In the genomic region with DNA sequence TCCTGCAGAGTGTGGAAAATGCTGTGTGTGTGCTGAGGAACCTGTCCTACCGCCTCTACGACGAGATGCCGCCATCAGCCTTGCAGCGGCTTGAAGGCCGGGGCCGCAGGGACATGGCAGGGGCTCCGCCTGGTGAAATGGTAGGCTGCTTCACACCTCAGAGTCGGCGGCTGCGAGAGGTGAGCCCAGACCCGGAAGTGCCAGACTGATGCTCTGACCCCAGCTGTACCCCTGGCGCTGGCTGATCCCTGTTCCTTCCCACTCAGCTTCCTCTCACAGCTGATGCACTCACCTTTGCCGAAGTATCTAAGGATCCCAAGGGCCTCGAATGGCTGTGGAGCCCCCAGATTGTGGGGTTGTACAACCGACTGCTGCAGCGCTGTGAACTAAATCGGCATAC, we compare ENCODE assay signal across 9 mouse cellular contexts. TPM values are rescaled to one million over a fixed set of nuclear protein-coding genes. Genes with fewer than 3 reads are reported as not detected.
DNase-seq lines count a peak whose midpoint lies in the region; ATAC-seq and TF ChIP-seq lines count a peak whose summit lies in the region.
"Had no signal": no experiment of that assay in that cellular context is flagged by ENCODE, and none has a peak within 500 bp of the region (broad histone marks: within the 10 kb centered on the region; RNA-seq: fewer than 3 reads in every experiment).

No protein-coding gene starts in this region.

- H3K27ac ChIP-seq in heart, embryonic 14.5 days (replicated peaks in 1 of 2; ENCODE audit: control insufficient read depth in 1 of 2, insufficient read depth in 1 of 2, low read depth in 2 of 2, low read length in 2 of 2), result no peak overlapping the region
- H3K27ac ChIP-seq in testis, adult 2 months (ENCODE audit: control insufficient read depth, insufficient read depth, low read depth, low read length), result no peak overlapping the region
- no peak overlapping the region for H3K27ac ChIP-seq in liver, embryonic 16.5 days (ENCODE audit: low read length)

- 5% methylated on average over 18 of the region's 18 CpGs for WGBS in heart, embryonic 14.5 days
- WGBS in liver, embryonic 16.5 days (ENCODE audit: insufficient replicate concordance), result 15% methylated on average over 18 of the region's 18 CpGs

- TF ChIP-seq CTCF in testis, adult 2 months (IDR thresholded peaks at IDR 0.05; ENCODE audit: control insufficient read depth, insufficient read depth, insufficient replicate concordance, low read depth, low read length), result no peak

- peak overlapping the region; percentile 7 to 16; a peak in 1 of 4 replicates for H3K4me3 ChIP-seq in heart, embryonic 14.5 days (ENCODE audit: control insufficient read depth in 1 of 2, insufficient read depth in 1 of 2, low read depth in 1 of 2, low read length in 2 of 2)
- H3K4me3 ChIP-seq in testis, adult 2 months (ENCODE audit: control insufficient read depth, low read depth, low read length), result peak overlapping the region; percentile 66
- no peak overlapping the region for H3K4me3 ChIP-seq in liver, embryonic 16.5 days (ENCODE audit: low read depth, low read length)

- TF ChIP-seq POLR2A in testis, adult 2 months (IDR thresholded peaks at IDR 0.05; ENCODE audit: control insufficient read depth, low read depth, low read length), result 0 out of 2 replicates have a peak, but pooled peaks have one; percentile 17

- peaks cover 43% of the 10 kb centered on the region for H3K27me3 ChIP-seq in heart, embryonic 14.5 days (ENCODE audit: control insufficient read depth, insufficient read depth, low read length)
- H3K27me3 ChIP-seq in testis, adult 2 months (ENCODE audit: control insufficient read depth, insufficient read depth, low read length), result no peaks in the 10 kb centered on the region
- H3K27me3 ChIP-seq in liver, embryonic 16.5 days (ENCODE audit: control insufficient read depth, insufficient read depth, low read depth, low read length), result peaks cover 26% of the 10 kb centered on the region

- no peak overlapping the region for H3K9ac ChIP-seq in heart, embryonic 14.5 days (ENCODE audit: low read length)
- no peak overlapping the region for H3K9ac ChIP-seq in liver, embryonic 16.5 days (ENCODE audit: low read depth, low read length)

- H3K4me2 ChIP-seq in heart, embryonic 14.5 days (ENCODE audit: low read length), result peak overlapping the region; percentile 40
- H3K4me2 ChIP-seq in liver, embryonic 16.5 days (ENCODE audit: low read depth, low read length), result peak overlapping the region; percentile 24; the same call in 1 of the 2 replicates

- ATAC-seq in heart, embryonic 14.5 days (ENCODE audit: insufficient number of reproducible peaks, insufficient read depth, low FRiP score, low read depth), result no peak
- ATAC-seq in liver, embryonic 16.5 days (ENCODE audit: low read depth), result no peak

- no peaks in the 10 kb centered on the region for H3K36me3 ChIP-seq in heart, embryonic 14.5 days (ENCODE audit: control insufficient read depth, insufficient read depth, low read length)
- H3K36me3 ChIP-seq in testis, adult 2 months (ENCODE audit: control insufficient read depth, insufficient read depth, low read length), result no peaks in the 10 kb centered on the region
- no peaks in the 10 kb centered on the region for H3K36me3 ChIP-seq in liver, embryonic 16.5 days (ENCODE audit: control insufficient read depth, insufficient read depth)

- H3K4me1 ChIP-seq in heart, embryonic 14.5 days (ENCODE audit: control insufficient read depth in 2 of 2, insufficient read depth in 2 of 2, low read length in 2 of 2), result peaks cover 4% of the 10 kb centered on the region in 2 experiments; a peak in 2 of 4 replicates
- peaks cover 13% of the 10 kb centered on the region for H3K4me1 ChIP-seq in testis, adult 2 months (ENCODE audit: control insufficient read depth, insufficient read depth, low read length)
- peaks cover 16% of the 10 kb centered on the region for H3K4me1 ChIP-seq in liver, embryonic 16.5 days (ENCODE audit: control insufficient read depth, low read depth, low read length)

- H3K9me3 ChIP-seq in heart, embryonic 14.5 days (ENCODE audit: control insufficient read depth, low read length), result no peaks in the 10 kb centered on the region
- H3K9me3 ChIP-seq in liver, embryonic 16.5 days (replicated peaks; ENCODE audit: control insufficient read depth, low read length), result no peaks in the 10 kb centered on the region

- DNase-seq in heart, adult 8-10 months (ENCODE audit: low spot score), result no peak
- DNase-seq in testis, postnatal 10 days (ENCODE audit: low spot score), result no peak
- no peak for DNase-seq in urinary bladder, adult 2 months (ENCODE audit: low spot score)
- no peak for DNase-seq in right cerebral cortex, postnatal 36 days (ENCODE audit: low spot score in 2 of 2)
- DNase-seq in left cerebral cortex, adult 18-20 months (ENCODE audit: low spot score in 2 of 2), result no peak

RNA-seq across cellular contexts. Expression of gene Pkp3, which starts 10.5 kb away (rescaled TPM):
- 0.23 TPM in 1 of 2 replicates, not detected in the other for polyA plus RNA-seq in heart, embryonic 14.5 days (2014; fragmentation: Nextera tagmentation; extraction: Ambion mirVana)
- under 1 TPM; 0.19 to 0.35 (median 0.27) TPM for total RNA-seq in heart, adult 8-10 months (2022)
- 0.83 and 0.84 TPM in 2 replicates for polyA plus RNA-seq in testis, adult 2 months (2012; rRNA removed)
- polyA plus RNA-seq in liver, embryonic 16.5 days (2015; fragmentation: Nextera tagmentation; extraction: Ambion mirVana), result 0.69 and 1.1 TPM in 2 replicates
- polyA plus RNA-seq in urinary bladder, adult 2 months (2012; rRNA removed), result 26.5 and 27.7 TPM in 2 replicates
- under 1 TPM; 0.26 to 0.33 TPM for total RNA-seq in left cerebral cortex, adult 18-20 months (2021)
- total RNA-seq: MEL had no signal

RNA-seq across cellular contexts. Expression of gene Sigirr, which starts 11.9 kb away (rescaled TPM):
- polyA plus RNA-seq in heart, embryonic 14.5 days (2014; fragmentation: Nextera tagmentation; extraction: Ambion mirVana), result 2.8 TPM in 2 replicates
- total RNA-seq in heart, adult 8-10 months (2022), result 1 to 10 TPM; 4.8 to 6.5 (median 5.6) TPM
- polyA plus RNA-seq in testis, adult 2 months (2012; rRNA removed), result 3.9 and 5.4 TPM in 2 replicates
- polyA plus RNA-seq in liver, embryonic 16.5 days (2015; fragmentation: Nextera tagmentation; extraction: Ambion mirVana), result 27.2 and 28.1 TPM in 2 replicates
- 13.8 and 15.0 TPM in 2 replicates for polyA plus RNA-seq in urinary bladder, adult 2 months (2012; rRNA removed)
- 1 to 10 TPM; 2.1 to 2.3 TPM for total RNA-seq in left cerebral cortex, adult 18-20 months (2021)

RNA-seq across cellular contexts. Expression of gene B4galnt4, which starts 27.6 kb away (rescaled TPM):
- 0.27 and 0.66 TPM in 2 replicates for polyA plus RNA-seq in heart, embryonic 14.5 days (2014; fragmentation: Nextera tagmentation; extraction: Ambion mirVana)
- not detected for total RNA-seq in heart, adult 8-10 months (2022)
- polyA plus RNA-seq in testis, adult 2 months (2012; rRNA removed), result 18.0 and 23.7 TPM in 2 replicates
- polyA plus RNA-seq in liver, embryonic 16.5 days (2015; fragmentation: Nextera tagmentation; extraction: Ambion mirVana), result 0.35 and 0.37 TPM in 2 replicates
- polyA plus RNA-seq in urinary bladder, adult 2 months (2012; rRNA removed), result 0.45 and 0.55 TPM in 2 replicates
- total RNA-seq in left cerebral cortex, adult 18-20 months (2021), result 10 to 100 TPM; 85.9 to 86.1 TPM

RNA-seq across cellular contexts. Expression of gene Ano9, which starts 29.1 kb away (rescaled TPM):
- polyA plus RNA-seq in heart, embryonic 14.5 days (2014; fragmentation: Nextera tagmentation; extraction: Ambion mirVana), result 0.34 TPM in 1 of 2 replicates, not detected in the other
- total RNA-seq in heart, adult 8-10 months (2022), result under 1 TPM in 3 of 4 experiments, not detected in 1; 0.08 to 0.41 (median 0.14) TPM
- polyA plus RNA-seq in testis, adult 2 months (2012; rRNA removed), result 0.30 and 0.32 TPM in 2 replicates
- 1.5 and 3.8 TPM in 2 replicates for polyA plus RNA-seq in liver, embryonic 16.5 days (2015; fragmentation: Nextera tagmentation; extraction: Ambion mirVana)
- 7.5 and 13.7 TPM in 2 replicates for polyA plus RNA-seq in urinary bladder, adult 2 months (2012; rRNA removed)
- total RNA-seq in left cerebral cortex, adult 18-20 months (2021), result not detected

RNA-seq across cellular contexts. Expression of gene Ptdss2, which starts 33.7 kb away (rescaled TPM):
- polyA plus RNA-seq in heart, embryonic 14.5 days (2014; fragmentation: Nextera tagmentation; extraction: Ambion mirVana), result 51.8 and 65.6 TPM in 2 replicates
- 10 to 100 TPM; 28.0 to 35.8 (median 29.7) TPM for total RNA-seq in heart, adult 8-10 months (2022)
- polyA plus RNA-seq in testis, adult 2 months (2012; rRNA removed), result 329 and 346 TPM in 2 replicates
- polyA plus RNA-seq in liver, embryonic 16.5 days (2015; fragmentation: Nextera tagmentation; extraction: Ambion mirVana), result 136 and 138 TPM in 2 replicates
- 25.6 and 27.7 TPM in 2 replicates for polyA plus RNA-seq in urinary bladder, adult 2 months (2012; rRNA removed)
- 10 to 100 TPM; 43.9 to 51.1 TPM for total RNA-seq in left cerebral cortex, adult 18-20 months (2021)

Comparison
In these comparisons a context has a peak if more than half of its experiments do, and no peak if none do; other contexts are left out.
1. RNA of gene Pkp3, which starts 10.5 kb away (polyA plus RNA-seq): 26.5 to 27.7 TPM in urinary bladder, adult 2 months; 0.69 to 1.1 TPM in liver, embryonic 16.5 days, 0.83 to 0.84 TPM in testis, adult 2 months and 0.23 TPM in heart, embryonic 14.5 days; every median in the first group is over 10 times any median in the second.
2. RNA of gene B4galnt4, which starts 27.6 kb away (polyA plus RNA-seq): 18.0 to 23.7 TPM in testis, adult 2 months; 0.27 to 0.66 TPM in heart, embryonic 14.5 days, 0.45 to 0.55 TPM in urinary bladder, adult 2 months and 0.35 to 0.37 TPM in liver, embryonic 16.5 days; every median in the first group is over 10 times any median in the second.